Mouse (Mus musculus) G1E (cell line): ENCODE measurements around the gene Il2rg. TPM values are rescaled to one million over a fixed set of nuclear protein-coding genes. Genes with fewer than 3 reads are reported as not detected.

Source experiments
- ATAC-seq: 2 replicates; pipeline ENCODE4 v1.8.0; 2016; ENCODE audit warnings: mild to moderate bottlenecking; ENCODE audit not compliant: insufficient number of reproducible peaks, poor library complexity, low FRiP score, severe bottlenecking; ENCODE audit errors: extremely low read depth
- DNase-seq: peaks from one replicate; pipeline ENCODE4 v3.0.0; 2012; ENCODE audit warnings: low spot score
- H3K27me3 ChIP-seq: 2 replicates; pipeline ENCODE4 v1.6.1; 2012; ENCODE audit warnings: mild to moderate bottlenecking, low read length, inconsistent platforms; ENCODE audit not compliant: insufficient read depth
- H3K36me3 ChIP-seq: replicated peaks from 2 replicates; pipeline ENCODE3; 2012; ENCODE audit warnings: mild to moderate bottlenecking, inconsistent platforms
- H3K4me1 ChIP-seq: 2 replicates; pipeline ENCODE4 v1.6.1; 2012; ENCODE audit warnings: low read depth, low read length, inconsistent platforms, mixed read lengths; ENCODE audit not compliant: insufficient read depth
- H3K4me3 ChIP-seq: 2 replicates; pipeline ENCODE4 v1.5.1; 2012; ENCODE audit warnings: low read depth, mild to moderate bottlenecking, inconsistent platforms, low read length, moderate library complexity, mixed read lengths
- H3K9me3 ChIP-seq: replicated peaks from 2 replicates; pipeline ENCODE4 v1.6.1; 2012; ENCODE audit warnings: inconsistent platforms
- CTCF ChIP-seq: IDR thresholded peaks from 2 replicates; pipeline ENCODE4 v1.5.1; 2012; ENCODE audit warnings: low read depth, low read length, inconsistent platforms, mixed read lengths
- GATA1 ChIP-seq: IDR thresholded peaks from 2 replicates; pipeline ENCODE4 v1.6.1; 2012; ENCODE audit warnings: borderline replicate concordance, low read length, inconsistent platforms, mixed read lengths
- GATA2 ChIP-seq: IDR thresholded peaks from 2 replicates; pipeline ENCODE4 v1.6.1; 2012; ENCODE audit warnings: low read depth, low read length, inconsistent platforms, borderline replicate concordance
- POLR2AphosphoS5 ChIP-seq: IDR thresholded peaks from 2 replicates; pipeline ENCODE4 v1.6.1; 2012; ENCODE audit warnings: low read depth, low read length, inconsistent platforms; ENCODE audit not compliant: insufficient replicate concordance
- TAL1 ChIP-seq: conservative IDR thresholded peaks from 2 replicates; pipeline ENCODE4 v1.6.1; 2012; ENCODE audit warnings: low read depth, low read length, inconsistent platforms, mixed read lengths
- polyA plus RNA-seq: library from polyadenylated mRNA; stranded (reverse); fragments of >175 nt; gene quantifications from 2 replicates; pipeline ENCODE4 v1.2.3, GENCODE M21; 2012
- total RNA-seq, 2 experiments: library from RNA; stranded (forward) in 1 of 2; stranded (reverse) in 1 of 2; fragments of 200-1000 nt in 1 of 2; fragments of >200 nt in 1 of 2; fragmentation: Nextera tagmentation in 1 of 2; gene quantifications; 2 replicates each; pipeline ENCODE4 v1.2.3; 2014 to 2017

The Il2rg gene
- total and polyA plus RNA-seq, 3 experiments = 10.1 to 21.6 (median 18.7) TPM

- no peaks in the 10 kb centered on the region for H3K27me3 ChIP-seq
- no peak for DNase-seq
- no peak overlapping the region for H3K4me3 ChIP-seq
- H3K9me3 ChIP-seq = no peaks in the 10 kb centered on the region
- no peak for ATAC-seq
- no peaks in the 10 kb centered on the region for H3K4me1 ChIP-seq
- TF ChIP-seq CTCF = no peak
- no peak for TF ChIP-seq TAL1
- TF ChIP-seq POLR2AphosphoS5 = no peak
- TF ChIP-seq GATA2 = no peak
- no peak for TF ChIP-seq GATA1
- no peaks in the 10 kb centered on the region for H3K36me3 ChIP-seq
Observed at GRCm38 (mm10) chrX:101245011-101245410, 23.0 kb downstream of the Il2rg start.

- H3K36me3 ChIP-seq = no peaks in the 10 kb centered on the region
- peaks cover 7% of the 10 kb centered on the region; the same call in 1 of the 2 replicates for H3K4me1 ChIP-seq
- DNase-seq = no peak
- H3K4me3 ChIP-seq = peak overlapping the region; percentile 75
- no peak for ATAC-seq
- H3K27me3 ChIP-seq = no peaks in the 10 kb centered on the region
- H3K9me3 ChIP-seq = no peaks in the 10 kb centered on the region
- TF ChIP-seq TAL1 = no peak
- TF ChIP-seq CTCF = no peak
- TF ChIP-seq POLR2AphosphoS5 = no peak
- no peak for TF ChIP-seq GATA1
- no peak for TF ChIP-seq GATA2
Observed at GRCm38 (mm10) chrX:101222796-101223162, 45.3 kb downstream of the Il2rg start.

DNA sequence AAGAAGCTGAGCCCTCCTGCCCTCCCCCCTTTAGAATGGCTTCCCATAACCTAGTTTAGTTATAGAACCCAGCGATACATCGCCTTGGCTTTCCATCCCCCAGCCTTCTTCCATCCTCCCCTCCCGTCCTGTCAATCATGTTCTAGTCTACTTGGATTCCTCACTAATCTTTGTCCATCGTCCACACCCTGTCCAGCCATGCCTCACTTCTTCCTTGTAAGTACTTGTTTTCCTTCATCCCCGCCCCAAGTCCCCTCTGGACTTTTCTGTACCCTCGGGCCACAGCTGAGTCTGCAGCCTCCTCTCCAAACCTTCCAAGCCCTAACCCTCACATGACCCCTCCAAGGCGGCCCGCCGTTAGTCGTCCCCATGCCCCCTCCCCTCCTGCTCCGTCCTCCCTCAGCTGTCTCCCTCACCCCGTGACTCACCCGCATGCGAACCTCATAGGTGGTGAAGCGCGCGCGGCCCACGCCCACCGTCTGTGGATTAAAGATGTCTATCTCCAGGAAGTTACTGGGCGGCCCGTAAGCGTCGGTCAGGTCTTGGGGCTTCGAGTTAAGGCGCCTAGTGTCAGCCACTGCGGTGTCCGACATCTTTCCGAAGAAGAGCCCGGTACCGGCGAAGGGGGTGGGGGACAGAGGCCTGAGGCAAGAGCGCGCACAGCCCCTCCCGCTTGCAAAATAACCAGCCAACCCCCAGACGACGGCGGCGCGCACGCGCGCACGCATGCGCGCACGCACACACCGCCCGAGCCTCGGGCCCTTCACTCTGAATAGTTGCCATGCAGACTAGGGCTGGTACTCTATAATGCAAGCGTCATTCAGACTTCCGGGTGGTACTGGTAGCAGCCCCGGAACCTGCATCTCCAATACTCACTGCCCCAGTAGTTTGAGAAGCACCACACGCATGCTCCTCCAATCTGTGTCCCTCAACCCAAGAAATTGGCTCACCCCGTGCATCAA lies 45.9 kb downstream of the Il2rg start, which contains the start of gene Snx12:
Snx12 (minus strand) TSS at position 730 of the 962 bp plus-strand sequence.
- Histone ChIP-seq H3K36me3 (no peaks in the 10 kb centered on the region), H3K4me1 (peaks cover 7% of the 10 kb centered on the region; the same call in 1 of the 2 replicates), H3K4me3 (peak within 1 kb of the TSS; percentile 75), H3K9me3 (no peaks in the 10 kb centered on the region), H3K27me3 (no peaks in the 10 kb centered on the region)
- ATAC-seq = peak; percentile 79
- no peak for TF ChIP-seq TAL1
- TF ChIP-seq CTCF = no peak
- no peak for TF ChIP-seq POLR2AphosphoS5
- TF ChIP-seq GATA2 = no peak
- TF ChIP-seq GATA1 = no peak
- DNase-seq = peak; percentile 63

Other genes starting within 250 kb of the Il2rg start
- gene Tex11, start 208.6 kb downstream of the Il2rg start, total RNA-seq (2014; fragmentation: Nextera tagmentation) = not detected in 2 replicates
- not detected in 2 replicates for gene Tex11, start 208.6 kb downstream of the Il2rg start, total RNA-seq (2017)
- gene Tex11, start 208.6 kb downstream of the Il2rg start, polyA plus RNA-seq = not detected in 2 replicates
- not detected in 2 replicates for gene Slc7a3, start 182.2 kb downstream of the Il2rg start, total RNA-seq (2014; fragmentation: Nextera tagmentation)
- gene Slc7a3, start 182.2 kb downstream of the Il2rg start, total RNA-seq (2017) = 0.44 TPM in 1 of 2 replicates, not detected in the other
- gene Slc7a3, start 182.2 kb downstream of the Il2rg start, polyA plus RNA-seq = not detected in 2 replicates
- gene Snx12, start 45.7 kb downstream of the Il2rg start, total RNA-seq (2014; fragmentation: Nextera tagmentation) = 38.5 and 42.6 TPM in 2 replicates
- 63.6 and 67.9 TPM in 2 replicates for gene Snx12, start 45.7 kb downstream of the Il2rg start, total RNA-seq (2017)
- gene Snx12, start 45.7 kb downstream of the Il2rg start, polyA plus RNA-seq = 31.2 and 32.3 TPM in 2 replicates
- 20.4 and 20.9 TPM in 2 replicates for gene Foxo4, start 13.7 kb downstream of the Il2rg start, total RNA-seq (2014; fragmentation: Nextera tagmentation)
- gene Foxo4, start 13.7 kb downstream of the Il2rg start, total RNA-seq (2017) = 25.8 and 29.9 TPM in 2 replicates
- gene Foxo4, start 13.7 kb downstream of the Il2rg start, polyA plus RNA-seq = 44.5 and 46.4 TPM in 2 replicates
- gene Gm614, start 4.3 kb downstream of the Il2rg start, total RNA-seq (2014; fragmentation: Nextera tagmentation) = not detected in 2 replicates
- gene Gm614, start 4.3 kb downstream of the Il2rg start, total RNA-seq (2017) = 0.87 TPM in 1 of 2 replicates, not detected in the other
- gene Gm614, start 4.3 kb downstream of the Il2rg start, polyA plus RNA-seq = not detected in 2 replicates
- not detected in 2 replicates for gene Gm20489, start 768 bp upstream of the Il2rg start, total RNA-seq (2014; fragmentation: Nextera tagmentation)
- not detected in 2 replicates for gene Gm20489, start 768 bp upstream of the Il2rg start, total RNA-seq (2017)
- gene Gm20489, start 768 bp upstream of the Il2rg start, polyA plus RNA-seq = not detected in 2 replicates
- 106 and 128 TPM in 2 replicates for gene Med12, start 5.8 kb upstream of the Il2rg start, total RNA-seq (2014; fragmentation: Nextera tagmentation)
- 37.9 and 40.9 TPM in 2 replicates for gene Med12, start 5.8 kb upstream of the Il2rg start, total RNA-seq (2017)
- 44.8 and 48.2 TPM in 2 replicates for gene Med12, start 5.8 kb upstream of the Il2rg start, polyA plus RNA-seq
- gene Nlgn3, start 30.9 kb upstream of the Il2rg start, total RNA-seq (2014; fragmentation: Nextera tagmentation) = not detected in 2 replicates
- 0.05 and 0.06 TPM in 2 replicates for gene Nlgn3, start 30.9 kb upstream of the Il2rg start, total RNA-seq (2017)
- 0.05 TPM in 1 of 2 replicates, not detected in the other for gene Nlgn3, start 30.9 kb upstream of the Il2rg start, polyA plus RNA-seq
- not detected in 2 replicates for gene Gjb1, start 108.1 kb upstream of the Il2rg start, total RNA-seq (2014; fragmentation: Nextera tagmentation)
- not detected in 2 replicates for gene Gjb1, start 108.1 kb upstream of the Il2rg start, total RNA-seq (2017)
- gene Gjb1, start 108.1 kb upstream of the Il2rg start, polyA plus RNA-seq = not detected in 2 replicates
- 68.7 and 83.0 TPM in 2 replicates for gene Zmym3, start 152.6 kb upstream of the Il2rg start, total RNA-seq (2014; fragmentation: Nextera tagmentation)
- gene Zmym3, start 152.6 kb upstream of the Il2rg start, total RNA-seq (2017) = 22.5 and 29.2 TPM in 2 replicates
- 37.7 and 41.7 TPM in 2 replicates for gene Zmym3, start 152.6 kb upstream of the Il2rg start, polyA plus RNA-seq
- gene Nono, start 161.1 kb upstream of the Il2rg start, total RNA-seq (2014; fragmentation: Nextera tagmentation) = 573 and 719 TPM in 2 replicates
- 500 and 525 TPM in 2 replicates for gene Nono, start 161.1 kb upstream of the Il2rg start, total RNA-seq (2017)
- gene Nono, start 161.1 kb upstream of the Il2rg start, polyA plus RNA-seq = 54.1 and 100 TPM in 2 replicates
- gene Itgb1bp2, start 180.8 kb upstream of the Il2rg start, total RNA-seq (2014; fragmentation: Nextera tagmentation) = 2.2 and 5.7 TPM in 2 replicates
- gene Itgb1bp2, start 180.8 kb upstream of the Il2rg start, total RNA-seq (2017) = 1.5 and 2.4 TPM in 2 replicates
- 0.04 and 0.13 TPM in 2 replicates for gene Itgb1bp2, start 180.8 kb upstream of the Il2rg start, polyA plus RNA-seq